Mouse (Mus musculus) small intestine, adult 2 months (tissue): ENCODE results near the gene Pcca. TPM values are rescaled to one million over a fixed set of nuclear protein-coding genes. Genes with fewer than 3 reads are reported as not detected.

ENCODE experiments used
- H3K27ac ChIP-seq: fragments of 200-500 bp; 2 replicates; pipeline ENCODE4 v1.5.1; 2012; ENCODE audit warnings: low read depth, low read length, control low read depth, inconsistent platforms; ENCODE audit not compliant: insufficient read depth
- H3K27me3 ChIP-seq: fragments of 200-500 bp; 2 replicates; pipeline ENCODE4 v1.6.1; 2012; ENCODE audit warnings: mild to moderate bottlenecking, moderate library complexity, low read length, inconsistent platforms; ENCODE audit not compliant: control insufficient read depth, insufficient read depth
- H3K36me3 ChIP-seq: fragments of 200-500 bp; 2 replicates; pipeline ENCODE4 v1.6.1; 2012; ENCODE audit warnings: mild to moderate bottlenecking, low read length, control low read depth, inconsistent platforms; ENCODE audit not compliant: control insufficient read depth, insufficient read depth
- H3K4me1 ChIP-seq: fragments of 200-500 bp; 2 replicates; pipeline ENCODE4 v1.6.1; 2012; ENCODE audit warnings: low read length, inconsistent platforms, mixed read lengths; ENCODE audit not compliant: control insufficient read depth, insufficient read depth, insufficient read length
- H3K4me3 ChIP-seq: fragments of 200-500 bp; 2 replicates; pipeline ENCODE4 v1.5.1; 2012; ENCODE audit warnings: low read depth, mild to moderate bottlenecking, control low read depth, inconsistent platforms, low read length, moderate library complexity
- CTCF ChIP-seq: fragments of 200-500 bp; IDR thresholded peaks from 2 replicates; pipeline ENCODE4 v1.5.1; 2012; ENCODE audit warnings: low read depth, mild to moderate bottlenecking, control low read depth, inconsistent platforms, low read length, moderate library complexity, mixed read lengths; ENCODE audit not compliant: insufficient replicate concordance, insufficient read length; ENCODE audit errors: extremely low read depth
- POLR2A ChIP-seq: fragments of 200-500 bp; IDR thresholded peaks from 2 replicates; pipeline ENCODE4 v1.6.1; 2012; ENCODE audit warnings: low read depth, mild to moderate bottlenecking, control low read depth, inconsistent platforms, low read length, moderate library complexity
- WGBS: fragments of 180-500 bp; shearing (Covaris S2); methylation state at CpG from one replicate; pipeline ENCODE4 v1.1.7; 2018; 5-methylcytosine and 5-hydroxymethylcytosine counted together
- polyA plus RNA-seq: library from polyadenylated mRNA; depleted of rRNA; stranded (reverse); fragments of >200 nt; gene quantifications from 2 replicates; pipeline ENCODE4 v1.2.3, GENCODE M21; 2012

Gene Pcca
- polyA plus RNA-seq, 1 experiment = 2.1 TPM

DNA sequence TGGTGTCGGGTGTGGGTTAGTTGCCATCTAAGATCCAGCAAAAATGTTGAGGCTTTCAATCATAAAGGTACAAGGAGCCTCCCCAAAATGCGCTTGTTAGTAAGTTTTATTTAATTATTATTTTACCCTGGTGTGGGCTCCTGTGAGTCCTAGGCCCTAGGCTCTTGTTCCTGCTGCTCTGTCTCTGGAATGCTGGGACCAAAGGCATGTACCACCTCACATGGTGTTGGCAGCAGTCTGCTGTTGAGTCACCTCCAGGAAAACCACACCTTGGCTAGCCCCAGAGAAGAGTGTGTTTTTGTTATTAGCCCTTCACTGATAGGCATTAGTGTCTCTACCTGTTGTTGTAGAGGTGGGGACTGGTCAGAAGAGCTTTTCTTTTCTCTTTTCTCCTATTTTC lies 83.5 kb downstream of the Pcca start:
- Histone ChIP-seq H3K27me3 (no peaks in the 10 kb centered on the region), H3K27ac (no peak overlapping the region), H3K4me3 (no peak overlapping the region), H3K4me1 (no peaks in the 10 kb centered on the region), H3K36me3 (0 out of 2 replicates have a peak, but pooled peaks cover 1% of the 10 kb centered on the region)
- TF ChIP-seq CTCF (no peak), POLR2A (no peak)
- WGBS = 96% methylated on average over 2 of the region's 2 CpGs

DNA sequence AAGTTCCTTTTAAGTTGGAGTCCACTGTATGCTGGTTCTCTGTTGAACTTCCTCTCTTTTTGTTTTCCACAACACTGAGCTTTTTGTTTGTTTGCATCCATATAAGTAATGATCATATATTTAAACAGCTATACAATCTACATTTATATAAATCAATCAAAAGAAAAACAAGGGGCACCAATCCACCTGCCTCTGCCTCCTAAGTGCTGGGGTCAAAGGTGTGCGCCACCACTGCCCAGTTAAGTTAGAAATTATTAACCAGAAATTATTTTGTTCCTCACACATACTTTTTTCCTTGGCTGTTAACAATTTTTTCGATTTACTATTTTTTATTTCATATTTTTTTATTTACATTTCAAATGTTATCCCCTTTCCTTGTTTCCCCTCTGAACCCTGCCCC lies 99.3 kb downstream of the Pcca start:
- WGBS = 45% methylated on average over 2 of the region's 2 CpGs
- Histone ChIP-seq H3K4me3 (no peak overlapping the region), H3K27me3 (no peaks in the 10 kb centered on the region), H3K36me3 (no peaks in the 10 kb centered on the region), H3K27ac (no peak overlapping the region), H3K4me1 (no peaks in the 10 kb centered on the region)
- TF ChIP-seq CTCF = no peak

DNA sequence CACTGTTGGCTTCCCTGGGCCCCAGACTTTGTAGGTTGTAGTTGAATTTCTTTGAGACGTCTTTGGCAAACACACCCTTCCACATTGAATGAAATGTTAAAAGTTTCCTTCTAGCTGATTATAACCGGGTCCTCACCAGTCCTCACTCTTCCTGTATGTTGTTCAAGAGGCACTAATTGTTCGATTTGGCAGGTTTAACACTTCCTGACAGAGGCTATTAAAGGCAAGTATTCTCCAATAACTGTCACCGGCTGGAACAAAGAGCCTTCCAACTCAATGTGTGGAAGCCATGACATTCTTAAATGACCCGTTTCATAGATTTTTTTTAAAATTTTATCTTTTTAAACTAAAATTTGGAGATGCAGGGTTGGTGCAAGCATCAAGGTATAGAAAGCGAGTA lies 102.5 kb downstream of the Pcca start:
- H3K27ac ChIP-seq = no peak overlapping the region
- no peaks in the 10 kb centered on the region for H3K27me3 ChIP-seq
- H3K4me1 ChIP-seq = no peaks in the 10 kb centered on the region
- WGBS = 61% methylated on average over 6 of the region's 6 CpGs
- no peak for TF ChIP-seq POLR2A
- no peak for TF ChIP-seq CTCF
- no peaks in the 10 kb centered on the region for H3K36me3 ChIP-seq
- H3K4me3 ChIP-seq = no peak overlapping the region

DNA sequence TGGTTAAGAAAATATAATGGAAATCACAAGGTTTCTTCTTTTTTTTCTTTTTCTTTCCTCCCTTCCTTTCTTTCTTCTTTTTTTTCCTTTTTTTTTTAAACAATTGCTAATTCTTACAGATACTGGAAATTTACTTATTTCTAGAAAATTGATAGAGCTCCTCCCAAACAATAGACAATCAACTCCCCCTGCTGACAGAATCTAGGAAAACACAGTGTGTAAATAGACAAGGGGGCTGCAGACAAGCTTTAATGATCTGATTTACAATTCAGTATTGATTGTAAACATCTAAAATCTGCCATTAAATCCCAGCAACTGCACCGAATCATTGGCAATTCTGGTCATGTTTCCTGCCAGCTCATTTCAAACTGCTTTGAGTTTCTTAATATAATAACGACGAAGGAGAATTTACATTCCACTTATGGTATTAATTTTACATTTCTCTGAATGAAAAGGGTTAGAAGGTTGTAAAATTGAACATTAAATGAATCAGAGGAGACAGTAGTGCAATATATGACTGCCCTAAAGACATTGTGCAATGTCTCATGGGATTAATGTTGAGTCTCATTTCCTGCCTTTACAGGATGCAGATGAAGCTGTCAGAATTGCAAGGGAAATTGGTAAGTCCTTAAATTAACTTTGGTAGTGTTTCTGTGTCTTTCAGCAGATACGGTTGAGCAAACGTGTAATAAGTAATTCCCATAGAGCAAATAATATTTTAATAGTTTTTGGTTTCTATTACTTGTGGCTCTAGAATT lies 103.9 kb downstream of the Pcca start:
- Histone ChIP-seq H3K27me3 (no peaks in the 10 kb centered on the region), H3K36me3 (no peaks in the 10 kb centered on the region), H3K27ac (no peak overlapping the region), H3K4me3 (no peak overlapping the region), H3K4me1 (no peaks in the 10 kb centered on the region)
- TF ChIP-seq POLR2A = no peak
- no peak for TF ChIP-seq CTCF
- 76% methylated on average over 5 of the region's 5 CpGs for WGBS

DNA sequence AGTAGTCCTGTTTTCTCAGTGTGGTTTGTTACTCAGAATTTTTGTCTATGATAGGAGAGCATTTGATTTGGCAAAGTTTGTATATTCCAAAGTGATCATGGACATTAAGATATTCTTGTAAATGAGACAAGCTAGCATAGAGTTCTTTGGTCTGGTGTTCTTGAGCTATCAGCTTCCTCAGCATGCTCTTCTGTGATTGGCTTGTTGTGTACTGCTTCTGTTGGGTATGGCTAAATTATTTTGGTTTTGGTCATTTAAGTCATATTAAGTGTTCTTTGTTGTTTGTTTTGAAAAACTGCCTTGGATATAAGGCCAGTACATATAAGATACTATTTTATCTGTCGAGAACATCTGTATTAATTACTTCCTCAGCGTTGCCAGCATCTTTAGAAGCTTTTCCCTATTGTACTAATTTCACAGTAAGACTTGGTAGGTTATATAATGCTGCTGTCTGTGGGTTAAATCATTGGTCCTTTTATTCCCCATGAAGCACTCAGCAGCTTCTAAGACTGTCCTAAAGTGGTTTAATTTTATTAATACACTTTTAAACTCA lies 105.1 kb downstream of the Pcca start:
- WGBS = 80% methylated on average over 2 of the region's 2 CpGs
- TF ChIP-seq POLR2A (no peak), CTCF (no peak)
- no peak overlapping the region for H3K4me3 ChIP-seq
- no peaks in the 10 kb centered on the region for H3K4me1 ChIP-seq
- H3K27ac ChIP-seq = no peak overlapping the region
- no peaks in the 10 kb centered on the region for H3K27me3 ChIP-seq
- H3K36me3 ChIP-seq = no peaks in the 10 kb centered on the region

DNA sequence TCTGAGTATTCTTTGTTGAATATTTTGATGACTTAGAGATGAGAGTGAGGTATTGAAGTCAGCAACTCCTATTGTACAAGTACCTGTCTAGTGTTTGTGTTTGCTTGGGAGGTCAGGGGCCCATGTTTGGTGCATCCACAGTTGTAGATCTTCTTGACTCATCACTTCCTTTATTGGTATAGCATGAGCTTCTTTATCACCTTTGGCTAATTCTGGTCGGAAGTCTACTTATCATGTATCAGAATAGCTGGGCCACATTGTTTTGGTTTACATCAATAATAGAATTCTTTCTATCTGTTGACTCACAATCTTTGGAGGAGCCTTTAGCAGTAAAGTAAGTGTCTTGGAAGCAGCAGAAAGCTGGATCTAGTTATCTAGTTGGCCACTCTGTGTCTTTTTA lies 108.3 kb downstream of the Pcca start:
- no peak overlapping the region for H3K4me3 ChIP-seq
- TF ChIP-seq CTCF = no peak
- no peak for TF ChIP-seq POLR2A
- 93% methylated on average over 1 of the region's 1 CpGs for WGBS
- H3K36me3 ChIP-seq = no peaks in the 10 kb centered on the region
- H3K4me1 ChIP-seq = no peaks in the 10 kb centered on the region
- H3K27me3 ChIP-seq = no peaks in the 10 kb centered on the region
- no peak overlapping the region for H3K27ac ChIP-seq

DNA sequence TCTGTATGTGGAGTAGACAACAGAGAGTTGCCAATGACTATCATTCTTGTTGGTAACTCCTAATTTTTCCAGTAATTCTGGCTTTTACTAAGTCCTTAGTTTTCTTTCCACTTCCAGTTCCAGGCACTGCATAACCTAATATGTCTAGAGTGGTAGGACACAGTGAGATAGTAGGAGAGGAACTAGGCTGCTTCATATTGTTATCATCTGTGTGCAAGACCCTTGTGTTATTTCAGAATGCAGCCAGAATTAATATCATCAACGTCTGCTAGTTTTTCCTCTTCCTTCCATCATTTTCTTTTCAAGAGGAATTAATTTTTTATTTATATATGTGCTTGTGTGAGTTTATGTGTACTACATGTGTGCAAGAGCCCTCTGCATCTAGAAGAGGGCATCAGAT lies 114.1 kb downstream of the Pcca start:
- Histone ChIP-seq H3K4me1 (no peaks in the 10 kb centered on the region), H3K4me3 (no peak overlapping the region), H3K27me3 (no peaks in the 10 kb centered on the region), H3K27ac (no peak overlapping the region), H3K36me3 (no peaks in the 10 kb centered on the region)
- TF ChIP-seq CTCF = no peak
- no peak for TF ChIP-seq POLR2A
- 80% methylated on average over 1 of the region's 1 CpGs for WGBS
